Mouse (Mus musculus) MEL (cell line): ENCODE measurements around the gene Chst15.

Experiments used
- E2F4 ChIP-seq: IDR thresholded peaks from 2 replicates; pipeline ENCODE4 v1.6.1; 2011; ENCODE audit warnings: low read depth, low read length, improper control_type of control experiment, borderline replicate concordance
- MAFK ChIP-seq: IDR thresholded peaks from 2 replicates; pipeline ENCODE4 v1.6.1; 2011; ENCODE audit warnings: low read depth, mild to moderate bottlenecking, low read length, improper control_type of control experiment, borderline replicate concordance
- MAX ChIP-seq: IDR thresholded peaks from 2 replicates; pipeline ENCODE4 v1.6.1; 2011; ENCODE audit warnings: low read length, improper control_type of control experiment
- MEF2A ChIP-seq: IDR thresholded peaks from 2 replicates; pipeline ENCODE4 v1.6.1; 2014; ENCODE audit warnings: low read depth, mild to moderate bottlenecking, inconsistent platforms, low read length, improper control_type of control experiment; ENCODE audit not compliant: poor library complexity, insufficient replicate concordance, severe bottlenecking; ENCODE audit errors: extremely low read depth
- POLR2A ChIP-seq, 2 experiments: IDR thresholded peaks; 2 replicates each; pipeline ENCODE4 v1.6.1; 2011 to 2012; ENCODE audit warnings: low read length in 2 of 2, mild to moderate bottlenecking in 2 of 2, control low read depth in 1 of 2, improper control_type of control experiment in 1 of 2, low read depth in 1 of 2, moderate library complexity in 1 of 2; ENCODE audit not compliant: control insufficient read depth in 1 of 2, insufficient read depth in 1 of 2, poor library complexity in 1 of 2

DNA sequence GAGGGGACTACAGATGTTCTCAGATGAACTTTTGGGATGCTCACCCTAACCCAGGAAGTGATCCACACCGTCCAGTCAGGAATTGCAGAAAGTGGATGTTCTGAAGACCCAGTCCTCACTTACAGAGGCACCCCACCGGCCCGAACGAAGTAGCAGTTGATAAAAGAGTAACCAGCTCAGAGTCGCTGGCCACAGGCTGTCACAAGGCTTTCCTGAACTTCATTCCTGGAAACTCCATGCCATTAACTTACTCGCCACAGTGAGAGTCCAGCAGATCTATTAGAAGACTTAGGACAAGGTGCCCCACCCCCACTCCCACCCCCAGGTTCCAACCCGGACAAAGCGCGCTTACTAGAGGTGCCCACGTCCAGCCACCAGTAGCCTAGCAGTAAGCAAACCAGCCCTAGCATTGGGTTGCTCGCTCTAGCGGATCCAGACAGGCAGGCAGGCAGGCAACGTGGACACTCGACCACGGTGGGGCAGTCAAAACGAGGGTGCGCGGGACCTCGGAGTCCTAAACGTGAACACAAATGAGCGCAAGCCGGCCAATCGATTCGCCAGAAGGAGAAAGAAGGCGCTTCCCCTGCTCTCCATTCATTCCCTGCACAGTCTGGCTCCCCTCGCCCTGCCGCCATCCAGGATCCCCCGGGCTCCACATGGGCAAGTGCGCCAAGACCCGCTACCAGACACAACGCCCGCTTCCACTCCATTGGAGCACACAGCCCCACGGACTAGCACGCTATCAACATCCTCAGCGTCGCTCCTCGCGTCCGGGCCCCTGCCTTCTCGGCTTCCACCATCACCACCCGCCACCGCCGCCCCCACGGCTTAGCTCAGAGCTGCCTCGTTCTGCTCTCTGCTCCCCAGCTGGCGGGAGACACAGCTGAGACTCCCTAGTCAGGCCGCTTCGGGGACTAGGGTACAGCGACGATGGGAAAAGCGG lies 1.6 kb downstream of the Chst15 start:
- no peak for TF ChIP-seq MAFK
- no peak; the same call in 1 of the 2 replicates for TF ChIP-seq MAX
- TF ChIP-seq E2F4: no peak
- peak; percentile 2 to 30; a peak in 1 of 4 replicates for TF ChIP-seq POLR2A (IDR thresholded peaks at IDR 0.05; ENCODE audit: control insufficient read depth in 1 of 2, insufficient read depth in 1 of 2, low read depth in 1 of 2, low read length in 2 of 2, poor library complexity in 1 of 2)
- no peak for TF ChIP-seq MEF2A
